Mouse (Mus musculus) heart, postnatal 0 days (tissue): ENCODE measurements at regions not wholly inside any gene's neighbourhood (a gene's known extent, or its start where the extent isn't known, plus 50 kb on each side); places are given as distances from the start of the nearest gene placed in this dataset.

Source experiments
- ATAC-seq: fragments of 200-750 bp; cut with Nextera tagmentation; 2 replicates; pipeline ENCODE4 v1.8.0; 2017; ENCODE audit warnings: low read depth, moderate number of reproducible peaks, moderate library complexity; ENCODE audit not compliant: insufficient read depth
- DNase-seq: peaks from one replicate; pipeline ENCODE4 v3.0.0-alpha.2; 2016; ENCODE audit warnings: low spot score
- H3K27ac ChIP-seq: fragments of 300-500 bp; sonication (generic); 2 replicates; pipeline ENCODE4 v1.5.1; 2014; ENCODE audit warnings: low read depth, mild to moderate bottlenecking
- H3K27me3 ChIP-seq: fragments of 300-500 bp; sonication (generic); 2 replicates; pipeline ENCODE4 v1.6.1; 2014; ENCODE audit warnings: low read length, mixed read lengths; ENCODE audit not compliant: control insufficient read depth, insufficient read depth
- H3K36me3 ChIP-seq: fragments of 300-500 bp; sonication (generic); replicated peaks from 2 replicates; pipeline ENCODE4 v1.6.1; 2014; ENCODE audit warnings: low read length, mixed read lengths; ENCODE audit not compliant: control insufficient read depth, insufficient read depth
- H3K4me1 ChIP-seq: fragments of 300-500 bp; sonication (generic); 2 replicates; pipeline ENCODE4 v1.6.1; 2014; ENCODE audit warnings: antibody characterized with exemption; ENCODE audit not compliant: control insufficient read depth, insufficient read depth
- H3K4me2 ChIP-seq: fragments of 300-500 bp; sonication (generic); 2 replicates; pipeline ENCODE4 v1.6.1; 2014; ENCODE audit warnings: low read depth, mild to moderate bottlenecking, low read length, moderate library complexity
- H3K4me3 ChIP-seq: fragments of 300-500 bp; sonication (generic); 2 replicates; pipeline ENCODE4 v1.5.1; 2014; ENCODE audit warnings: low read depth, low read length
- H3K9ac ChIP-seq: fragments of 300-500 bp; sonication (generic); replicated peaks from 2 replicates; pipeline ENCODE4 v1.6.1; 2014; ENCODE audit warnings: low read depth, low read length, mixed read lengths
- H3K9me3 ChIP-seq: fragments of 300-500 bp; sonication (generic); replicated peaks from 2 replicates; pipeline ENCODE4 v1.6.1; 2016; ENCODE audit warnings: low read length; ENCODE audit not compliant: control insufficient read depth
- CTCF ChIP-seq: IDR thresholded peaks from 2 replicates; pipeline ENCODE4 v1.5.1; 2016; ENCODE audit warnings: antibody characterized with exemption, control low read depth, low read depth
- EP300 ChIP-seq: IDR thresholded peaks from 2 replicates; pipeline ENCODE4 v1.6.1; 2016; ENCODE audit warnings: antibody characterized with exemption, low read depth
- WGBS: fragments of 180-500 bp; shearing (Covaris S2); extraction: QIAGEN DNeasy Blood & Tissue Kit; methylation state at CpG from one replicate; pipeline ENCODE4 v1.1.7; 2014; 5-methylcytosine and 5-hydroxymethylcytosine counted together

GRCm38 (mm10) chr3:101749841-101750240 lies 98.9 kb downstream of the Mab21l3 start:
- DNase-seq (no peak), ATAC-seq (no peak)
- Histone ChIP-seq H3K4me2 (no peak overlapping the region), H3K9me3 (no peaks in the 10 kb centered on the region), H3K9ac (no peak overlapping the region), H3K4me1 (no peaks in the 10 kb centered on the region), H3K4me3 (no peak overlapping the region), H3K36me3 (no peaks in the 10 kb centered on the region), H3K27me3 (no peaks in the 10 kb centered on the region), H3K27ac (no peak overlapping the region)
- 72% methylated on average over 3 of the region's 3 CpGs for WGBS
- no peak for TF ChIP-seq EP300
- TF ChIP-seq CTCF: no peak

GRCm38 (mm10) chr3:101749031-101749632 lies 99.6 kb downstream of the Mab21l3 start:
- no peak overlapping the region for H3K4me2 ChIP-seq
- WGBS: 71% methylated on average over 3 of the region's 3 CpGs
- DNase-seq (no peak), ATAC-seq (no peak)
- no peaks in the 10 kb centered on the region for H3K4me1 ChIP-seq
- H3K9me3 ChIP-seq: no peaks in the 10 kb centered on the region
- H3K36me3 ChIP-seq: no peaks in the 10 kb centered on the region
- no peak overlapping the region for H3K27ac ChIP-seq
- H3K9ac ChIP-seq: no peak overlapping the region
- H3K4me3 ChIP-seq: no peak overlapping the region
- no peak for TF ChIP-seq CTCF
- no peak for TF ChIP-seq EP300
- no peaks in the 10 kb centered on the region for H3K27me3 ChIP-seq

GRCm38 (mm10) chr3:101748186-101748585 lies 100.6 kb downstream of the Mab21l3 start:
- Histone ChIP-seq H3K9me3 (no peaks in the 10 kb centered on the region), H3K36me3 (no peaks in the 10 kb centered on the region), H3K4me1 (no peaks in the 10 kb centered on the region), H3K4me3 (no peak overlapping the region), H3K9ac (no peak overlapping the region), H3K27me3 (no peaks in the 10 kb centered on the region), H3K4me2 (no peak overlapping the region), H3K27ac (no peak overlapping the region)
- ATAC-seq (0 out of 2 replicates have a peak, but pooled peaks have one; percentile 27), DNase-seq (no peak)
- 40% methylated on average over 4 of the region's 4 CpGs for WGBS
- TF ChIP-seq EP300 (no peak), CTCF (no peak)

GRCm38 (mm10) chr3:101740906-101741305 lies 107.9 kb downstream of the Mab21l3 start:
- no peak overlapping the region for H3K4me2 ChIP-seq
- ATAC-seq: no peak
- 74% methylated on average over 4 of the region's 4 CpGs for WGBS

GRCm38 (mm10) chr3:101737197-101737596 lies 111.6 kb downstream of the Mab21l3 start:
- Histone ChIP-seq H3K9me3 (peaks cover 11% of the 10 kb centered on the region), H3K4me2 (no peak overlapping the region), H3K27ac (no peak overlapping the region), H3K36me3 (no peaks in the 10 kb centered on the region), H3K9ac (no peak overlapping the region), H3K4me3 (no peak overlapping the region), H3K4me1 (no peaks in the 10 kb centered on the region), H3K27me3 (no peaks in the 10 kb centered on the region)
- no peak for ATAC-seq
- DNase-seq: no peak
- 86% methylated on average over 6 of the region's 6 CpGs for WGBS
- TF ChIP-seq EP300: no peak
- no peak for TF ChIP-seq CTCF

More at GRCm38 (mm10) chr3:101740906-101741305, 107.9 kb downstream of the Mab21l3 start:
- Histone ChIP-seq H3K9ac (no peak overlapping the region), H3K36me3 (no peaks in the 10 kb centered on the region), H3K4me1 (no peaks in the 10 kb centered on the region), H3K4me3 (no peak overlapping the region), H3K27ac (no peak overlapping the region), H3K9me3 (no peaks in the 10 kb centered on the region), H3K27me3 (no peaks in the 10 kb centered on the region)
- TF ChIP-seq CTCF (no peak), EP300 (no peak)
- no peak for DNase-seq

GRCm38 (mm10) chr3:101729044-101729443 lies 119.7 kb downstream of the Mab21l3 start:
- no peak for DNase-seq
- H3K4me2 ChIP-seq: no peak overlapping the region
- no peaks in the 10 kb centered on the region for H3K4me1 ChIP-seq
- TF ChIP-seq CTCF (no peak), EP300 (no peak)
- no peak overlapping the region for H3K9ac ChIP-seq
- H3K9me3 ChIP-seq: peaks cover 11% of the 10 kb centered on the region
- WGBS: 81% methylated on average over 3 of the region's 3 CpGs
- no peak overlapping the region for H3K27ac ChIP-seq
- no peaks in the 10 kb centered on the region for H3K36me3 ChIP-seq
- no peak overlapping the region for H3K4me3 ChIP-seq
- no peaks in the 10 kb centered on the region for H3K27me3 ChIP-seq
- ATAC-seq: no peak
